Mouse (Mus musculus) lung, adult 2 months (tissue): ENCODE results near the gene Nhlrc4.

ENCODE experiments used
- CTCF ChIP-seq: fragments of 200-500 bp; IDR thresholded peaks from 2 replicates; pipeline ENCODE4 v1.5.1; 2011; ENCODE audit warnings: mild to moderate bottlenecking, low read length, control low read depth; ENCODE audit not compliant: insufficient read depth
- POLR2A ChIP-seq: fragments of 200-500 bp; IDR thresholded peaks from 2 replicates; pipeline ENCODE4 v1.6.1; 2011; ENCODE audit warnings: low read depth, mild to moderate bottlenecking, control low read depth, low read length, borderline replicate concordance; ENCODE audit errors: extremely low read depth

GRCm38 (mm10) chr17:25970954-25971707 lies 26.4 kb upstream of the Nhlrc4 start:
- TF ChIP-seq POLR2A (no peak), CTCF (no peak)
